Mouse (Mus musculus) forebrain, embryonic 16.5 days (tissue): ENCODE measurements around the gene Dnajc3. TPM values are rescaled to one million over a fixed set of nuclear protein-coding genes. Genes with fewer than 3 reads are reported as not detected.
"Not testable (repeated sequence)": the region's sequence is repeated elsewhere in the genome, so short reads cannot be mapped to it uniquely, and the experiment has no call there.

Experiments used
- ATAC-seq: fragments of 200-750 bp; cut with Nextera tagmentation; 2 replicates; pipeline ENCODE4 v1.8.0; 2017; ENCODE audit warnings: mild to moderate bottlenecking, moderate library complexity
- H3K27ac ChIP-seq: fragments of 300-500 bp; sonication (generic); 2 replicates; pipeline ENCODE4 v1.5.1; 2014; ENCODE audit warnings: low read length, control low read depth
- H3K27me3 ChIP-seq: fragments of 300-500 bp; sonication (generic); replicated peaks from 2 replicates; pipeline ENCODE4 v1.6.1; 2014; ENCODE audit warnings: low read length; ENCODE audit not compliant: control insufficient read depth, insufficient read depth
- H3K36me3 ChIP-seq: fragments of 300-500 bp; sonication (generic); 2 replicates; pipeline ENCODE4 v1.6.1; 2014; ENCODE audit not compliant: control insufficient read depth, insufficient read depth
- H3K4me1 ChIP-seq: fragments of 300-500 bp; sonication (generic); replicated peaks from 2 replicates; pipeline ENCODE4 v1.6.1; 2014; ENCODE audit warnings: low read length; ENCODE audit not compliant: control insufficient read depth, insufficient read depth
- H3K4me2 ChIP-seq: fragments of 300-500 bp; sonication (generic); 2 replicates; pipeline ENCODE4 v1.6.1; 2014; ENCODE audit warnings: mild to moderate bottlenecking, low read length, control low read depth
- H3K4me3 ChIP-seq: fragments of 300-500 bp; sonication (generic); replicated peaks from 2 replicates; pipeline ENCODE4 v1.5.1; 2014; ENCODE audit warnings: mild to moderate bottlenecking, low read length, control low read depth
- H3K9ac ChIP-seq: fragments of 300-500 bp; sonication (generic); replicated peaks from 2 replicates; pipeline ENCODE4 v1.6.1; 2014; ENCODE audit warnings: low read depth, low read length, control low read depth
- H3K9me3 ChIP-seq: fragments of 300-500 bp; sonication (generic); 2 replicates; pipeline ENCODE4 v1.6.1; 2016; ENCODE audit warnings: low read length; ENCODE audit not compliant: control insufficient read depth
- WGBS: fragments of 180-500 bp; shearing (Covaris S2); extraction: QIAGEN DNeasy Blood & Tissue Kit; methylation state at CpG from one replicate; pipeline ENCODE4 v1.1.7; 2014; 5-methylcytosine and 5-hydroxymethylcytosine counted together
- polyA plus RNA-seq: library from polyadenylated mRNA; unstranded; fragments of >200 nt; fragmentation: Nextera tagmentation; extraction: Ambion mirVana; gene quantifications from 2 replicates; pipeline ENCODE4 v1.2.1, GENCODE M21; 2015

Dnajc3 gene
- polyA plus RNA-seq, 1 experiment from 2014 or later = 19.4 TPM

DNA sequence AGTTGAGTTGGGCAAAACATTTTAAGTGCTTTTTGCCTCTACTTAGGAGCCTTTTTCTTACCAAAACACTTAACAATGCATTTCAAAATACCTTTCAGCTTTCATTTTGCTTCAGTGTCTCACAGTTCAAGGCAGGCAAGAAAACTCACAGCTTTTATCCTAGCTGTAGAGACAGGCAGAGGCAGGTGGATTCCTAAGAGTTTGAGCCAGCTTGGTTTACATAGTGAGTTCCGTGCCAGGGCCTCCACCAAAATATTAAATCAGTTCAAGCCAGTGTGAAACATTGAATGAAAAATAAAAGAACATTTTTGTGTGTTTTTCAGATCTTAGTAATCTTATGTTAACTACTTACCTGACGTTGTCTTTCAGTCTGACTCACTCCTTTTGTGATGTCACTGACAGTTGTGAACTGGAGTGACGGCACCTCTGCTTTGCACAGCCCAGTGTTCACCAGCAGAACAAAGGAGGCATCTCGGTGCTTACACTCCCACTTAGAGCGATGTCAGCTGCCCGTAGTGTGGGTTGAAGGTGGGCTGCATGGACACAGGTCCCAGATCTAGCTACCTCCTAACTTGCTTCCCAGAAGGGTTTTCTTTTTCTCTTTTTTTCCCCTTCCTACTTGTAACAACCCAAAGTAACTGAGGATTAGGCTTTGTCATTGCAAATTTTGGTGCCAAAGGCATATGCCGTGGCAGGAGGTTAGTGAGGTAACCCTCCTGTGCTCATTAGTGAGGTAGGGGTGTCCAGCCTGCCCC is 42.0 kb downstream of the Dnajc3 start:
- WGBS = 63% methylated on average over 7 of the region's 7 CpGs
- H3K4me1 ChIP-seq = no peaks in the 10 kb centered on the region
- H3K27me3 ChIP-seq = no peaks in the 10 kb centered on the region
- no peak overlapping the region for H3K4me2 ChIP-seq
- H3K9me3 ChIP-seq = no peaks in the 10 kb centered on the region
- no peak overlapping the region for H3K27ac ChIP-seq
- H3K36me3 ChIP-seq = peaks cover 10% of the 10 kb centered on the region
- ATAC-seq = no peak
- H3K9ac ChIP-seq = no peak overlapping the region
- no peak overlapping the region for H3K4me3 ChIP-seq

DNA sequence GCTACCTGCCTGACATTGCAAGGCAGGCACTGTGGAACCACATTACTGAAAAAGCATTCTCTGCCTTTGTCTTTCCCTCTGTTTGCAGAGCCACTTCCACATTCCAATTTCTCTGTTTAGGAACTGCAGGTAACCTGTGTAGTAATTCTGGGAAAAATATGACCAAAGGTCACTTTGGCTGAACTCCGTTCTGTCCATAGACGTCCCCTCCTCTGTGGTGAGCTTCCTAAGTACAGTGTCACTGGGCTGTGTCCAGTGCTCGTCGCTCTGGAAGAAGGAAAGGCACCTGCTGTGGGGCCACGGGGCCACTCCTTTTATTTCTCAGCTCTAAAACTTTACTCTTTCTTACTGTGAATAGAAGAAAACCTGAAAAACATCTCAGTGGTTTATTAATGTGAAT is 42.6 kb downstream of the Dnajc3 start:
- Histone ChIP-seq H3K9ac (no peak overlapping the region), H3K4me1 (no peaks in the 10 kb centered on the region), H3K4me2 (no peak overlapping the region), H3K27ac (no peak overlapping the region), H3K9me3 (no peaks in the 10 kb centered on the region), H3K36me3 (peaks cover 10% of the 10 kb centered on the region), H3K27me3 (no peaks in the 10 kb centered on the region), H3K4me3 (no peak overlapping the region)
- no peak for ATAC-seq
- WGBS = 76% methylated on average over 5 of the region's 5 CpGs

- no peak for ATAC-seq
- Histone ChIP-seq H3K4me1 (no peaks in the 10 kb centered on the region), H3K4me2 (no peak overlapping the region), H3K36me3 (peaks cover 10% of the 10 kb centered on the region), H3K9ac (no peak overlapping the region), H3K27me3 (no peaks in the 10 kb centered on the region), H3K9me3 (no peaks in the 10 kb centered on the region), H3K27ac (no peak overlapping the region), H3K4me3 (no peak overlapping the region)
- WGBS = 91% methylated on average over 8 of the region's 8 CpGs
Observed at GRCm38 (mm10) chr14:118980890-118981289, 43.1 kb downstream of the Dnajc3 start.

DNA sequence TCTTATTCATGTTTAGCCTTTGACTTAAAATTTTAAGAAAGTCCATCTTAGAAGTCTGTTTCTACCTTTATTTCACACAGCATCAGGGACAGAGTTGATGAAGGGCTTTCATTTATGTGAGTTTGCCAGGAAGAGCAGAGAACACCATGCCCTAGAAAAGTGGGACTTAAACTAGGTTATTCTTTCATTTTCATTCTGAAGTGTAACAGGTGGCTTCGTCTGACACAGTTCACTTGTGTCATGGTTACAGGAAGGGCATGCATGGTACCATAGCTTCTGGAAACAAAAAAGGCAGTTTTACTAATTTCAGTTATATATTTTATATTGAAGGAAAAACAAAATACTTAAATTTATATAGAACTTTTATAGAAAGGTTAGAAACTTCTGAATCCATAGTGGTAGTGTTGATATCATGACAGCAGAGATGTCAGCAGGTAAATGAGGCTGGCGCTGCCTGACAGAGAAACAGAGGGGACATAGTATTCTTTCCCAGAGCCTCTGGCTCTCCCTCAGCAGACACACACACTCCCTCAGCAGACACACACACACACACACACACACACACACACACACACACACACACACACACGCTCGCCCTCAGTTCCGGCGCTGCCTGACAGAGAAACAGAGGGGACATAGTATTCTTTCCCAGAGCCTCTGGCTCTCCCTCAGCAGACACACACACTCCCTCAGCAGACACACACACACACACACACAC is 44.1 kb downstream of the Dnajc3 start:
- H3K27ac ChIP-seq, H3K9me3 ChIP-seq, H3K36me3 ChIP-seq, H3K4me3 ChIP-seq, H3K27me3 ChIP-seq, H3K9ac ChIP-seq, H3K4me1 ChIP-seq, H3K4me2 ChIP-seq, ATAC-seq: not testable (repeated sequence)
- WGBS = 80% methylated on average over 2 of the region's 6 CpGs

DNA sequence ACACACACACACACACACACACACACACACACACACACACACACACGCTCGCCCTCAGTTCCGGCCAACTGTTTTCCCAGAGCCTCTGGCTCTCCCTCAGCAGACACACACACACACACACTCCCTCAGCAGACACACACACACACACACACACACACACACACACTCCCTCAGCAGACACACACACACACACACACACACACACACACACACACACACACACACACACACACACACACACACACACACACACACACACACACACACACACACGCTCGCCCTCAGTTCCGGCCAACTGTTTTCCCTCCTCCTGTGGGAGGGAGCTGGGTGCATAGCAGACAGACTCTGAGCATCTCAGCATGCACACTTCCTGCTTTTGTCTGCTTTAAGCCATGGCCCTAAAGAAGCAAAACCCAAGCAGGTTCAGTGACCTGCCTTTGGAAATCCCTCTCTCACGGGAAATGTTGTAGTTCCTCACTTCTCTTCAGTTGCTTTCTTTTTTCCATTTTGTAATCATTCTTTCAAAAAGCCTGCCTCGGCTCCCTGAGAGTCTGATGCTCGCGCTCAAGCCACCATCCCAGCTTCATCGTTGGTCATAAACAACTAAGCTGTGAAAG is 44.8 kb downstream of the Dnajc3 start:
- not testable (repeated sequence) for H3K27me3 ChIP-seq, H3K27ac ChIP-seq, H3K4me2 ChIP-seq, ATAC-seq, H3K9ac ChIP-seq, H3K9me3 ChIP-seq, H3K4me3 ChIP-seq, H3K36me3 ChIP-seq, H3K4me1 ChIP-seq
- 67% methylated on average over 8 of the region's 11 CpGs for WGBS

DNA sequence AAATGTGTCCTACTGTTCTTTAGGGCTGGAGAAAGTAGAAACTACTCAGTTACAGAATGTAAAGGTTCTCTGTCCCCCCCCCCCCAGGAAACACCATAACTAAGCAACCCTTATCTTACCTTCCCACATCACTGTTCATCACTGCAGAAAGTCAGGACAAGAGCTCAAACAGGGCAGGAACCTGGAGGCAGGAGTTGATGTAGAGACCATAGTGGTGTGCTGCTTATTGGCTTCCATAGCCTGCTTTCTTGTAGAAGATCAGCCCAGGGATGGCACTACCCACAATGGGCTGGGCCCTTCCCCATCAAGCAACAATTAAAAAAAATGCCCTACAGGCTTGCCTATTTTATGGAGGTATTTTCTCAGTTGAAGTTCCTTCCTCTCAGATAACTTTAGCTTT is 45.6 kb downstream of the Dnajc3 start:
- Histone ChIP-seq H3K4me1 (no peaks in the 10 kb centered on the region), H3K27me3 (no peaks in the 10 kb centered on the region), H3K27ac (no peak overlapping the region), H3K4me3 (no peak overlapping the region), H3K9ac (no peak overlapping the region), H3K9me3 (no peaks in the 10 kb centered on the region), H3K4me2 (no peak overlapping the region), H3K36me3 (peaks cover 7% of the 10 kb centered on the region)
- no peak for ATAC-seq

DNA sequence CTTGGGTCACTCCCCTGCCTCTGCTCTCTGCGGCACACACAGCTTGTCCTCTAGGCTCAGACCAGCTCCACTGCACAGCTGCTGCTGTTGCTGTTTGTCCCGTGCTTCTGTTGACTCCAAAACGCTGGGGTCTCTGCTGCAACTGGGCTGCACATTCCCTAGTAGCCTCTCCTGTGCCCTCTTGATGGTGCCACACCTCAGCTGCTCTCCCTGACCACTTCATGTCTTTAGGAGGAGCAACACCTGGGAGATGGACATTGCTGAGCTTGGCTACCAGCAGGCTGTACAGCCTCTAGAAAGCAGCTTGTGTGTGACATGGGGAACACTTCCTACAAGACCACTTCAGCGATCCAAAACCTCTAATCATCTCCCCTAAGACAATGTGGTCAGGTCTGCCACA is 46.4 kb downstream of the Dnajc3 start:
- H3K9ac ChIP-seq = no peak overlapping the region
- no peak overlapping the region for H3K4me3 ChIP-seq
- no peak overlapping the region for H3K27ac ChIP-seq
- H3K9me3 ChIP-seq = no peaks in the 10 kb centered on the region
- H3K27me3 ChIP-seq = no peaks in the 10 kb centered on the region
- 81% methylated on average over 4 of the region's 4 CpGs for WGBS
- no peaks in the 10 kb centered on the region for H3K4me1 ChIP-seq
- H3K4me2 ChIP-seq = no peak overlapping the region
- peaks cover 5% of the 10 kb centered on the region; the same call in 1 of the 2 replicates for H3K36me3 ChIP-seq
- ATAC-seq = no peak

DNA sequence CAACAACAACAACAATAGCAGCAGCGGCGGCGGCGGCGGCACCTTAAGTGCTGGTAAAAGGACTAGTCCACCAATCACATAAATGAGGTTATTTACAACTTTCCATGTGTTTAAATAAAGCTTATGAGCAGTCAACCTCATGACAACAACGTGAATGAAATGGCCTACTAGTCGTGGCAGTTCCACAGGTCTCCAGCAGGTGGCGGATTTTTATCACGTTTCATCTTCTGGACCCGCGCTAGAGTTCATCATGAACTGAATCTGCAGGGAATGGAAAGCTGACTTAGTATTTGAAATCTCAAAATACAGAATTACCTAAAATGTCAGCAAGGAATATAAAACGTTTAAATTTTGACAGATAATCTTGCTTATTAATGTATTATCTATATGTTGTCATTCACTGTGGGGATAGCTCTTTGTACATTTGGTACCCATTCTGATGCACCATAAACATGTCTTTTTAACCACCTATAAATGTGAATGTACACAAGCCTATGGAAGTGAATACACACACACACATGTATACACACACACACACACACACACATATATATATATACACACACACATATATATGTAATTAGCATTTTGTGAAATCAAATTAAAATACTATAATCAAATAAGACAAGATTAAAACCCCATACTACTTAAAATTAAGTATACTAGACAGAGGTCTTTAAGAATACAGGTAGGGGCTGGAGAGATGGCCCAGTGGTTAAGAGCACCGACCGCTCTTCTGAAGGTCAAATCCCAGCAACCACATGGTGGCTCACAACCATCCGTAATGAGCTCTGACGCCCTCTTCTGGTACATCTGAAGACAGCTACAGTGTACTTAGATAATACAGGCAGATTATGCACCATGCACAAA is 49.1 kb downstream of the Dnajc3 start:
- Histone ChIP-seq H3K27ac (no peak overlapping the region), H3K4me3 (no peak overlapping the region), H3K4me2 (no peak overlapping the region), H3K9me3 (no peaks in the 10 kb centered on the region), H3K36me3 (no peaks in the 10 kb centered on the region), H3K9ac (no peak overlapping the region), H3K4me1 (no peaks in the 10 kb centered on the region), H3K27me3 (no peaks in the 10 kb centered on the region)
- peak; percentile 53 for ATAC-seq
- WGBS = 39% methylated on average over 16 of the region's 16 CpGs
